Mouse (Mus musculus) WW6 (cell line): ENCODE results near the gene Ubl7.
A peak's percentile ranks its signal among the peaks of the same experiment; 100 is the strongest.
"Not testable (repeated sequence)": the region's sequence is repeated elsewhere in the genome, so short reads cannot be mapped to it uniquely, and the experiment has no call there.

Experiments
- DNase-seq: peaks from one replicate; pipeline ENCODE4 v3.0.0-alpha.2; 2013; ENCODE audit warnings: low read depth, low spot score

Gene Ubl7

GRCm38 (mm10) chr9:57910254-57911160, at the start of gene Ubl7:
TSS of gene Ubl7 (plus strand) at chr9:57910979.
- peak; percentile 61 for DNase-seq

DNA sequence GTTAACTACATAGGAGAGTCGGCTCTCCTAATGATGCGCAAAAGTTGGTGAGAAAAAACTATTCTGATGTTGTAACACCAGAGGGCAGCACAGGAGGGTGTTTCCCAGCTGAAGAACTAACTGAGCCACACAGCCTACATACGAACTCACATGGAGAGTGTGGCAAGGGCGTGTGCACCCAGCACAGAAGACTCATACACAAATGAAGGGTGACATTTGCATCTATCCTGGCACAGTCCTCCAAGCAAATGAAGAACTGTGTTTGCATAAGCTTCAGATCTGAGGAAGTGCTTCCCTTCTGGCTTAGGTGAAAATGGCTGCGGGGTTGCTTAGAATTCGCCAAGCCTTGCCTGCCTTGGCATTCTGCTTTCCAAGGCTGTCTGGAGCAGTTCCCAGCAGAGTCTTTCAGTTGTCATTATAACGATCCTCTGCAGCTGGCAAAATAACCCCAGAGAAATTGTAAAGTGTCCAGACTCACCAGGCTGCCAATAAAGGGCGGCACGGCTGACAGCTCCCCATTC, 48.8 kb upstream of the Ubl7 start:
- DNase-seq: peak; percentile 36

DNA sequence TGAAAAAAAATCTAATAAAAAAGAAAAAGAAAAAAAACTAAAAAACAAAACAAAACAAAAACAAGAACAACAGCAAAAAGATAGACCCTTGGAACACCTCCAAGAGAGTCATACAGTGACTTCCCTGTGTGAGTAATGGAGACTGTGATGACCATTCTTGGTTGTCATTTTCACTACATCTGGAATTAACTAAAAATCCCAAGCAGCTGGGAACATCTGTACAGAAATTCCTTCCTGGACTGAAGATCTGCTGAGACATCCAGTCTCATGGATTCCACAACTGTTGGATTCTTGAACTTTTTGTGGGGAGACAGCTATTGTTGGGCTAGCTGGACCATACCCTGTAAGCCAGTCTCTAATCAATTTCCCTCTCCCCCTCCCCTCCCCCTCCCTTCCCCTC, 46.4 kb upstream of the Ubl7 start:
- no peak for DNase-seq

GRCm38 (mm10) chr9:57866530-57866929, 44.2 kb upstream of the Ubl7 start:
- no peak for DNase-seq

GRCm38 (mm10) chr9:57867236-57867635, 43.5 kb upstream of the Ubl7 start:
- DNase-seq: no peak

DNA sequence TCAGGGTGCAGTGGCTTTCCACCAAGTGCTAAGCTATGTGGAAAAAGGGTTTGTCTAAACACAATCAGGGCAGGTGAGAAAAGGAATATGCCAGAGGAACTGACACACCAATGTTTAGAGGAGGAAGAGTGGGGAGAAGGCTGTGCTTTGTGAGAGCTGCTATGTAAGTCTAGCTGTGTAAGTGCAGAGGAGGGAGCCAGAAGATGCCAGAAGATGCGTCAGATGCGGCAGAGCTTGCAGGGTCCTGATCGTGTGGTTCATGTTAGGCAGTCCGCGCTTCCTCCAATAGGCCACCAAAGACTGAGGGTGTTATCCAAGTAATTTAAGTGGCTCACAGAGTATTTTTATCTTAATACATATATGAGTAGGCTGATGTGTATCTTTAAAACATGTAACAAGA, 42.9 kb upstream of the Ubl7 start:
- DNase-seq: no peak

GRCm38 (mm10) chr9:57868767-57869166, 42.0 kb upstream of the Ubl7 start:
- DNase-seq: no peak

DNA sequence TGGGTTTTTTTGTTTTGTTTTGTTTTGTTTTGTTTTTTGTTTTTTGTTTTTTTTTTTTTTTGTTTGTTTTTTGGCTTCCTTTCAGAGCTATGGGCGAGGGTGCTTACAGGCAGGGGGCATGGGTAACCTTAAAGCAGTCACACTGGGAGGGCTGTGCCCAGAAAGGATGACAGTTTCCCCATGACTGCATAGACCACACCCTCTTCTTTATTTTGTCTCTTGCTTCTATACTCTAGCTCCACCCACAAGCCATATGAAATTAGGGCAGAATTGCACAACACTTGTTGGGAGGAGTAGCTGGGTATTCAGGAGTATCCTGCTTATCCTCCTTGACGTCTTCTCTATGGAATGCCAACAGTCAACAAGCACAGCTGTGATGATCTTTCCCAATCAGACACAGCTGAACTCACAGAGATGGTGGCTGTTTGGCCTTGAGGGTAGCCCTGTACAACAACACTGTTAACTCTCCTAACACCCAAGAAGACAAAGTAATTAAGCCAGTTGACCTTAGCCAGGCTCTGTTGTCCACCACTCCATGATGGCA, 40.4 kb upstream of the Ubl7 start:
- DNase-seq: no peak

DNA sequence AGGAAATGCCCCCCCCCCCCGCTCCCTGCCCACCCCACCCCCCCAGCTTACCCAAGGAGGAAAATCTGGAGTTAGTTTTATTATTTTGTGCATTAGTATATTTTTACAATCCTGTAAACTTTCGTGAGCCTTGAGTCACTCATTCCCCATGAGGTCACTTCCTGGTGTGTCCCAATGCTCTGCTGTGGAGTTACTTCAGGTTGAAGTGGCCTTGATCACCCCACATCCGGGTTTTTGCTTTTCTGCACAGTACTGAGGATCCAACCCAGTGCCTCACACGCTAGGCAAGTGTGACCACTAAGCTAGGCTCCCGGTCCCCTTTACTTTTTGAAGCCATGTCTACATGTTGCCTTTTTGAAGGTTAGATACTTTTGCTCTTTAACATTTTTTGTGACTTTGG, 36.6 kb upstream of the Ubl7 start:
- DNase-seq: no peak

DNA sequence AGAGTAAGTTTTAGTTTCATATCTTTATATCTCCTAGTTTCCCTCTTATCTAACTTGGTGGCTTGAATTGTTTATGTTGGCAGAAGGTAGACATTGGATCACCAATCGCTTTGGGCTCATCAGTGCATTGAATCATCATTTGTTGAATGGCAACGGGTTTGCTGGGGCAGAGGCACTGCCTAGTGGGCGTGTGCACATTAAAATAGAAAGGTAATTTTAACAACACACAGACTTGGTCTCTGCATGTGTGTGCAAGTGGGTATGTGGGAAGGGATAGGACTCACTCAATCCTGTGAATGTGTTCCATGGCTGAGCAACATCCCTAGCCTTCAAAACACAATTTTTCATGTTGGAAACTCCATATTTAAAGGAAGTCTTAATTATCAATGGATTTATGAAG, 35.8 kb upstream of the Ubl7 start:
- DNase-seq: no peak

DNA sequence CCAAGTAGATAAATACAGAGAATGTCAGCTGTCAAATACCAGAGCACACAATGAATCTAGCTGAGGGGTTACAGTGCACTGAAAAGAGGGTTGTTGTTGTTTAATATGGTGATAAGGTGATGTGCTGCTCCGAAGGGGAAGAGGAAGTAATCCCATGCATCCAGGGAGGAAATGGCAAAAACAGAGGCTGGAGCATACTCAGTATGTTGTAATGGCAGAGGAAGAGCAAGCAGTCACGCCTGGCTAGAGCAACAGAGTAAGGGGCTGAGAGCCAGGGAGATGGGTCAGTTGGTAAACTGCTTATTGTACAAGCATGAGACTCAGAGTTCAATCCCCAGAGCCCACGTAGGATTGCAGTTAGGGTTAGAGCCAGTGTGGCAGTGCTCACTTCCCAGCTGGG, 31.6 kb upstream of the Ubl7 start:
- no peak for DNase-seq

DNA sequence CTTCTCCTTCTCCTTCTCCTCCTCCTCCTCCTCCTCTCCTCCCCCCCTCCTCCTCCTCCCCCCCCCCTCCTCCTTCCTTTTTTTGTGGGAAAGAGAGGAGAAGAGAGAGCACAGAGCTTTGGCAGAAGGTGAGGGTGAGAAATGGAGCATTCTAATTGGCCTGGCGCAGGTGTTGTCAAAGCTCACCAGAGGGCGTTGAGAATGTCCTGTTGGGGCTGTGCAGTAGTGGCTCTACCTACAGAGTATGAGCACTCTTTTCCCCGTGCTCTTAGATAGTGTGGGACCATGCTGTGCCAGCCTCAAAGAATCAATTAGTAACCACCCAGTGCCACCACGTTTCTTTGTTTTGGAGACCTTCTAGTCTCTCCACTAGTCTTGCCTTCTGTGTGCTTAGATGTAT, 30.5 kb upstream of the Ubl7 start:
- DNase-seq: no peak

GRCm38 (mm10) chr9:57881781-57882180, 29.0 kb upstream of the Ubl7 start:
- not testable (repeated sequence) for DNase-seq

- no peak for DNase-seq
These were observed 27.4 kb upstream of the Ubl7 start for GRCm38 (mm10) chr9:57883413-57883812.

DNA sequence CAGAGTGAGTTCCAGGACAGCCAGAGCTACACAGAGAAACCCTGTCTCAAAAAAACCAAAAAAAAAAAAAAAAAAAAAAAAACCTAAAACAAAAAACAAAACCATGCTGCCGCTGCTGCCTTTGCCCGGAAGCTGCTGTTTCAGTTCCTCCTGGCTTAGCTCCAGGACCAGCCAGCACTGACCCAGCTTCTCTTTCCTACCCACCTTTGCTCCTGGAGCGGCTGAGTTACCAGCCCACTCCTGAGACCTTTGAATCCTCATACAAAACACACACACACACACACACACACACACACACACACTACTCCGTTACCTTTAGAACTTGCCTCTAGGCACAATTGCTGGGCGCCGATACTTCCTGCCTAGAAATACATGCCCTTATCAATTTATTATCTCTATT, 22.7 kb upstream of the Ubl7 start:
- DNase-seq: no peak

DNA sequence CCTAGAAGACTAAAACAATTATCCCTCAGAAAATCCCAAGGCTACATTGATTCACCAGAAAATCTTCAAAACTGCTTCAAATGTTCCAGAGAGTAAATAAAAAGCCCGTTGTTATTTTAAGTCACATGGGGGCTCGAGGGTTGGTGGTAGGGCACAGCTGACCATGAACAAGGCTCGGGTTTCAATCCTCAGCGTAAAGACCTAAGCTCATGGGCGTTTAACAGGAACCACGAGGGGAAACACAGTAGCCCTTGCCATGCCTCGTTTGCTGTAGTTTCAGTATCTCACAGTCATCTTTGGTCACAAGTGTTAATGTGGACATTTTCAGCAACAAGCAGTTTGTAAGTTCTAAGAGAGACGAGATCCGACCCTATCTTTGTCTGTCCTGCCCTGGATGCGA, 10.3 kb upstream of the Ubl7 start:
- no peak for DNase-seq

- DNase-seq: no peak
These were observed 9.6 kb upstream of the Ubl7 start for GRCm38 (mm10) chr9:57901197-57901596.

DNA sequence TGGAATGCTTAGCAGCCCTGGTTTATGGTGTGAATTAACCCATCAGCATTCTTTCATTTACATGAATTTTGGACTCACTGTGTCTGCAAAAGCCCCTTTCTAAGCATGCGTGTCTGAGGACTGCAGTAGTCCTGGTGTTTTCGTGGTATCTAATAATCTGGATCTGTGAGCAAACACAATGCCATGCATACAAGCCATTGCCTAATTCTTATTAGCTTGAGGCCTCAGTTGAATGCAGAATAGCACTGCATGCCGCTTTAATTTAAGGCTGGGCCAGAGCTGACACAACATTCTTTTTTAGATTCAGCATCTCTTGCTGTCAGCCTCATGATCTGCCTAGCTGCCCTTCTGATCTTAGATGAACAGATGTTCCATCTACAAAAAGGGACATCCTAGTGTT, 9.2 kb upstream of the Ubl7 start:
- no peak for DNase-seq

- no peak for DNase-seq
These were observed 8.6 kb upstream of the Ubl7 start for GRCm38 (mm10) chr9:57902132-57902531.

DNA sequence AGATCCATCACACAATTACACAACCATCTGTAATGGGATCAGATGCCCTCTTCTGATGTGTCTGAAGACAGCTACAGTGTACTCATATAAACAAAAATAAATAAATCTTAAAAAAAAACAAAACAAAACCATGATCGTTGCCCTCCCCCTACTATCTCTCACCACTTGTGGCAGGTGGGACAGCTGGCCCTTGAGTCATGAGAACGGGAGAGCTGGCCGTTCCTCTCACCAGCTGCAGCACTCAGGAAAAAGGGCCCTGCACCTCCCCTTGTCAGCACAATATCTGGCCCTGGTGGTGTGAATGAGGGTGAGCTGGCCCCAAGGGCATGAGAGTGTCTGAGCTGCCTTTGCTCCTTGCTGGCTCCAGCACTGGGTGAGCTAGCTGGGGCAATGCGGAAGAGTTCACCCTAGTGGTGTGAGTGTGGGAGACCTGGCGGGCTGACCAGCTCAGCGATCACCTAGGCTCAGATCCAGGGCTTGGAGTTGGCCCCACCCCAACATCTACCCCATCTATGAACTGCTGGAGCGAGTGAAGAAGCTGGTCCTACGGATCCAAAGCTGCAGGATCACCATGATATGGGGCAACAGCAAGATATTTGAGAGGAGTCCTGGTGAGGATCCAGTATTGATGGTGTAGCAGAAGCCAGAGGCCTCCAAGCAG, 7.1 kb upstream of the Ubl7 start:
- no peak for DNase-seq

DNA sequence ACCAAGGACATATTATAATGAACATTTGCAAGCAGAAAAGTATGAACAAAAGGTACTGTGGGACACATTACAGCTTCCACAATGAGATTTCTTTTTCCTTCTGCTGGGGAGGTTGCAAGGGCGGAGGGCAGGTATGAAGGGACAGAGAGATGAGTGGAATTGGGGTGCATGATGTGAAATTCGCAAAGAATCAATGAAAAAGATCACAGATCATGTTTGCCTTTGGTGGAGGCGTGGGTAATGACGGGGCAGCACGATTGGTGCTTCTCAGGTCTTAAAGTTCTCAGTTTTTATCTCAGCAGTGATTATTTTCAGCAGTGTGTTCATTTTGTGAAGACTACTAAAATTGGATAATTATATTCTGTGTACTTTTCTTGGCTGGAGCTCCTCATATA, 6.5 kb upstream of the Ubl7 start:
- DNase-seq: no peak

GRCm38 (mm10) chr9:57907206-57907605, 3.6 kb upstream of the Ubl7 start:
- no peak for DNase-seq

- no peak for DNase-seq
These were observed 1.8 kb downstream of the Ubl7 start for GRCm38 (mm10) chr9:57912571-57912970.
